Mouse (Mus musculus) C2C12 (cell line): ENCODE measurements around the gene Itga8.

Experiments used
- CEBPB ChIP-seq: IDR thresholded peaks from one replicate; pipeline ENCODE4 v1.6.1; 2011; ENCODE audit warnings: low read depth, mild to moderate bottlenecking, control low read depth, moderate library complexity
- CTCF ChIP-seq: IDR thresholded peaks from one replicate; pipeline ENCODE4 v1.5.1; 2011; ENCODE audit not compliant: control insufficient read depth, insufficient read depth, insufficient read length
- MAX ChIP-seq: IDR thresholded peaks from one replicate; pipeline ENCODE4 v1.6.1; 2011; ENCODE audit warnings: mild to moderate bottlenecking, control low read depth
- MYOD1 ChIP-seq: IDR thresholded peaks from one replicate; pipeline ENCODE4 v1.6.1; 2011; ENCODE audit warnings: low read depth; ENCODE audit not compliant: control insufficient read depth, insufficient read length
- MYOG ChIP-seq: IDR thresholded peaks from one replicate; pipeline ENCODE4 v1.6.1; 2011; ENCODE audit not compliant: control insufficient read depth, insufficient read length; ENCODE audit errors: extremely low read depth
- USF1 ChIP-seq: IDR thresholded peaks from one replicate; pipeline ENCODE4 v1.6.1; 2011; ENCODE audit warnings: low read depth, mild to moderate bottlenecking, control low read depth, moderate library complexity

DNA sequence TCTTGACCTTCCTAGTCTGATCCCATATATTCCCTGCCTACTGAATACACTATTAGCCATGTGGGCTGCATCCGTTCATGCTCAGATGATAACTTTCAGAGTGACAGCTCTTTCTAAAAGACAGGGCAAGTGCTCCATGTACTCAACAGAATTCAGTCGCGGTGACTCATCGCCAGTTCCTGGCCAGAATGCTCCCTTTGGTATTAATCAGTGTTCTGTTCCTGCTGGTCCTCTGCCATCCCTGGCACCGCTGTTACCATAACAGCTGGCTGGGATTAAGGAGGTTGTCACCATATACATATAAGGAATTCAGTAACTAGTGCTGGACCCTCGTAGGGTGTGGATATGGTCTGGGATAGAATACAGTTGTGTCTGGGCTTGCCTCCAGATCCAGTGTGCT lies 23.7 kb upstream of the Itga8 start:
- no peak for TF ChIP-seq CTCF
- no peak for TF ChIP-seq CEBPB
- TF ChIP-seq USF1 = no peak
- peak; percentile 39 for TF ChIP-seq MAX
- no peak for TF ChIP-seq MYOG
- peak; percentile 72 for TF ChIP-seq MYOD1
